Mouse (Mus musculus): ENCODE results near the gene Rab5if.
"Not testable (repeated sequence)": the region's sequence is repeated elsewhere in the genome, so short reads cannot be mapped to it uniquely, and the experiment has no call there.

Rab5if gene

DNA sequence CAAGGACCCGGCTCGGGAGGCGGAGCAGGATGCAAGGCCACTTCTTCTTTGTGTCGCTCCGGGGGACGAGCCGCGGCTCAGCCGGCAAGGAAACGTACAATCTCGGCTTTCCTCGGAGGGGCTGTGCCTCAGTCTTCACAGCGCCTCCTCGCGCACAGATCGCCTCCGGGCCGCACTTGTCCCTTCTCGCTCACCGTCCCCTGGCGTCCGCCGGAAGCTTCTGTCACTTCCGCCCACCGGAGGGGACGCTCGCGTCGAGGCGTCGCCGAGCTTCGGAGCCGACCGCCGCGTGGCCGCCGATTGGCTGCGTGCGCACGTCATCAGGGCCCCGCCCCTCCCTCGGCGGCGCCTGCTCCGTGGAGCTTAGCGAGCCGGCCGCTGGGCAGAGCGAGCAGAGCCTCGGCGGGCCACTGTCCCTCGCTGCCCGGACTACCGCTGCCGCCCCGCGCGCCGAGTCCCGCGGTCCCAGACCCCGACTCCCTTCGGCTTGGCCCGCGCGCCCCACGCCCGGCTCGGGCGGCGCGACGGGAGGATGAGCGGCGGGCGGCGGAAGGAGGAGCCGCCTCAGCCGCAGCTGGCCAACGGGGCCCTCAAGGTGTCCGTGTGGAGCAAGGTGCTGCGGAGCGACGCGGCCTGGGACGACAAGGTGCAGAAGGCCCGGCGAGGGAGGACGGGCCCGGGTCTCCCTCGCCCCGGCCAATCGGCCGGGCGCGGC, at the start of gene Rab5if:
TSS of gene Rab5if (plus strand) at position 357 of the 715 bp plus-strand sequence.
- peak; percentile 98 for DNase-seq

GRCm38 (mm10) chr2:156814344-156814801, 48.6 kb upstream of the Rab5if start:
- no peak for DNase-seq

- DNase-seq, result no peak
Measured at GRCm38 (mm10) chr2:156814893-156815292, 48.0 kb upstream of the Rab5if start.

DNA sequence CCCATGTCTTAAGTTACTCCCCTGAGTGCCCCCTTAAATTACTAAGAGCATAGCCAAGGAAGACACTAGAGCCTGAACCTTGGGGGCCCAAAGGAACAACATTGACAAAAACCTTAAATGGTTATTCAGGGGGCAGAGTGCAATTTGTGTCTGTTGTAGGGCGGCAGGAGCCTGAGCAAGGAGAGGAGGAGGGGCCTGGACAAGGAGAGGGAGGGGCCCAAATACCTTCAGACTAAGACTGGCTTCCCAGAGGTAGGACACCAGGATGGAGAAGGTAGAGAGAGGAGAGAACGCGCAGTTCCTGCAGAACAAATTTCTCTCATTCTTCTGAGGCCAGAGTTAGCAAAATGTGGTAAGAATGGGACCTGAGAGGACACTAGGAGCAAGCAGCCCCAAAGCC, 47.5 kb upstream of the Rab5if start:
- DNase-seq, result no peak

- no peak for DNase-seq
Measured at GRCm38 (mm10) chr2:156816116-156816515, 46.8 kb upstream of the Rab5if start.

- DNase-seq, result not testable (repeated sequence)
Measured at GRCm38 (mm10) chr2:156825128-156825527, 37.8 kb upstream of the Rab5if start.

GRCm38 (mm10) chr2:156834336-156834735, 28.6 kb upstream of the Rab5if start:
- no peak for DNase-seq

DNA sequence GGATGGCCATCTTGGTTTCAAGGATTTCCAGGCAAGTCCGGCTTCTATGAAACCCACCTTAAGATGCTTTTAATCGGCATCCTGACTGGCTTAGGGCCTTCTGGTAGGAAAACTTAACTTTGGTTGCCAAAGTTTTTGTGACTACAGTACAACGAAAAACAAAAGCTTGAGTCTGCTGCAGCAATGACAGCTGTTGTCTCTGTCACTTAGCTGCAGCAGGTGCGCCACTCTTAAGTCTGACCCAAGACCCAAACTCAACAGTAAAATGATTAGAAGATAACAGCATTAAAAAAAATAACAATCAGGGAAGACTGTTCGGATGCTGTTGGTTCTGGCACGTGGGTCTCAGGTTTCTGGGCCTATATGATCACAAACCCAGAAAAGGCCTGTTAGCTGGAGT, 24.1 kb upstream of the Rab5if start:
- DNase-seq, result no peak

- peak; percentile 90 for DNase-seq
Measured at GRCm38 (mm10) chr2:156839319-156840191, 23.4 kb upstream of the Rab5if start, which contains the start of gene Tgif2. Gene Tgif2 (plus strand): TSS chr2:156840007.

DNA sequence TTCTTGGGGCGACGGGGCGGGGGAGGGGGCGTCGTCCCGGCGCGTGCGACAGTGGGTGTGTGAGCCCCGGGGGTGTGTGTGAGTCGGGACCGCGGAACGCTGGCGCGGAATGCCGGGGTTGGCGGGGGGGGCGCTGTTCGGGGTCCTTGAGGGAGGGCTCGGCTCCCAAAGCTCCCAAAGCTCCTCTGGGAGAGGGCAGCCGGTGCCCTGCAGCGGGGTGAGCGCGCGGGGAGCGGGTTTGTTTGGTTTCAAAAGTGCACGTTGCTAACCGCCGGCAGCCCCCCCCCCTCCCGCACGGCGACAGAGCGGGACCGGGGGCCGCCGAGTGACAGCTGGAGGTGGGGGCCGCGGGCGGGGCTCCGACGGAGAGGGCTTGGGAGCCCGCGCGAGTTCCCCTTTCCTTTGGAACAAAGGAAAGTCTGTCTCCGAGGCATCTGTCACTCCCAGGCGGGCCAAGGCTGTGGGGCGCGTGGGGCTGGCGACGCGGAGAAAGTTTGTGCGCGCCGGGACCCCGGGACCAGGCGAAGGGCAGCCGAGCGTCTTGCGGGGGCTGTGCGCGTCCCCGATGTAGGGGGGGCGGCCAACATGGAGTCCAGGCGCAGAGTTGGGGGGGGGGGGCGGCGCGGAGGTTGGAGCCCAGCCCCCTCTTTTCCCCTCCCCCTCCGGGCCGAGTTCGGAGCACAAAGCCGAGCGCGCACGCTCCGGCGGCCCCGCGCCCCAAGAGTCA, 22.5 kb upstream of the Rab5if start:
- DNase-seq, result peak; percentile 64

- DNase-seq, result peak; percentile 68
Measured at GRCm38 (mm10) chr2:156841028-156841840, 21.7 kb upstream of the Rab5if start.

- DNase-seq, result peak; percentile 67
Measured at GRCm38 (mm10) chr2:156841841-156842706, 20.9 kb upstream of the Rab5if start.

DNA sequence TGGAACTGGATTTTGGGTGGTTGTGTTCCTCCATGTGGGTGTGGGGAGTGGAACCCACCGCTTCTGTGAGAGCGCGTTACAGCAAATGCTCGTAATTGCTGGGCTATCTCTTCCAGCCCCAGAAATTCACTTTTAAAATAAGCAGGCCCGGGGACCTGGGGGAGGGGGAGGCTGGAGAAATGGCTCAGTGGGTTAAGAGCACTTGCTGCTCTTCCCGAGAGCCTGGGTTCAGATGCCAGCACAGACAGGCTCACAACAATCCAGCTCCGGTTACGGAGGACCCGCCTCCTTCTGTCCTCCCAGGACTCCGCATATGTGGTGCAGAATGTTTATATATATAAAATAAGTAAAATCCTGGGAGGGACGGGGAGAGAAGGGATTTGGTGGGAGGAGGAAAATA, 20.2 kb upstream of the Rab5if start:
- no peak for DNase-seq

DNA sequence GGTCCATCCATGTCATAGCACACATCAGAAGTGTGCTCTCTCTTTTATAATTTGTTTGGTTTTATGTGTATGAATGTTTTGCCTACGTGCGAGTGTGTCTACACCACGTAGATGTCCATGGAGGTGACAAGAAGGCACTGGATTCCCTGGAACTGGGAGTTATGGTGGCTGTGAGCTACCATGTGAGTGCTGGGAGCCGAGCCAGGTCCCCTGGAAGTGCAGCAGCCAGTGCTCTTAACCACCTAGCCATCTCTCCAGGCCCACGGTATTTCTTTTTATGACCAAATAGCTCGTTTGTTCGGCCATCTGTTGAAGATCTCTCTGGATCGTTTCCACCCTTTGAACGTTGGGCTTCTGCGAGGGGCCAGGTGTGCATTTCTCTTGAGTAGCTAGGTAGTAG, 19.6 kb upstream of the Rab5if start:
- DNase-seq, result no peak

GRCm38 (mm10) chr2:156844715-156845114, 18.2 kb upstream of the Rab5if start:
- no peak for DNase-seq

DNA sequence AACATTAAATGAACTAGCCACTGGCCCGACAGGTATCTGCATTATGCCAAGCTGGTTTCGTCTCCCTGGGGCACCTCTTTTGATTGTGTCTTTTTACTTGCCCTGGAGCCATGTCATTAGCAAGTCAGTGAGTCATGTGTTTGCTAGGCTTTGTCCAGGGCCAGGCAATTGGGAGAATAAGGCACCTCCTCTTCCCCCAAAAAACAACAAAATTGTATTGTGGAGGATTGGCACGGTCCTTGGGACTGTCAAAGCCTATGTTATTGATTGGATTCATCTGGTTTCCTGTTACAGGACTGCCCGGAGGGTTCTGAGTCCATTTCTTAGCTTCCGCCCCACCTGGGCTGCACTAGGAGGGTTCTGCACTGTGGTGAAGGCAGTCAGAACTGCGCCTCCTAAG, 15.3 kb upstream of the Rab5if start:
- DNase-seq, result no peak

- no peak for DNase-seq
Measured at GRCm38 (mm10) chr2:156848526-156849182, 14.3 kb upstream of the Rab5if start.

DNA sequence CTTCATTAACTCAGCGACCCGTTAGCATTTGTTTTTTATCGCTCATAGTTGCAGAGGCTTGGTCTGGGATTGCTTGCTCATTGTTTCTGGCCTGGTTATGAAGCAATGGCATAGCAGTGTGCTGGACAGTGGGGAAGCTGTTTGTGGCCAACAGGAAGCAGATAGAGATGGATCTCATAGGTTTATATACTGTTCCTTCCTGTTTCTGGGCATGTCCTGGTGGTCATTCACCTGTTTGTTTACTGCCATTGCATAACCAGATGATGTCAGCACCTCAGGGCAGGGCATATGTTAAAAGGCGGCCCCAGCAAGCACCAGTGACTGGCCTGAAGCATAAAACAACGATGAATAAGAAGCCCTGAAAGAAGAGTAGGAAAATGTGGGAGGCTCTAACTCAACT, 12.4 kb upstream of the Rab5if start:
- DNase-seq, result no peak

GRCm38 (mm10) chr2:156853584-156853983, 9.3 kb upstream of the Rab5if start:
- DNase-seq, result not testable (repeated sequence)

GRCm38 (mm10) chr2:156853999-156854771, 8.7 kb upstream of the Rab5if start:
- DNase-seq, result peak; percentile 13

Data from liver (tissue).